Mouse (Mus musculus): ENCODE measurements around the gene Ctag2. TPM values are rescaled to one million over a fixed set of nuclear protein-coding genes. Genes with fewer than 3 reads are reported as not detected.

The Ctag2 gene
- polyA plus RNA-seq (2016; fragmentation: Nextera tagmentation; extraction: Ambion mirVana), result not detected in 2 replicates

GRCm38 (mm10) chrX:65047344-65047743 lies at the start of gene Ctag2:
Gene Ctag2 (plus strand): TSS chrX:65047644.
- H3K27me3 ChIP-seq (ENCODE audit: insufficient read depth, poor library complexity, severe bottlenecking), result no peaks in the 10 kb centered on the region
- no peaks in the 10 kb centered on the region for H3K9me3 ChIP-seq
- no peaks in the 10 kb centered on the region for H3K4me1 ChIP-seq (replicated peaks)
- WGBS, result 95% methylated on average over 7 of the region's 7 CpGs
- DNase-seq (ENCODE audit: low spot score), result no peak
- no peak within 1 kb of the TSS for H3K27ac ChIP-seq
- H3K4me3 ChIP-seq, result no peak within 1 kb of the TSS
- H3K36me3 ChIP-seq, result no peaks in the 10 kb centered on the region

Data from hindbrain, embryonic 10.5 days (tissue).